Comparison of ENCODE assay signal across 9 mouse cellular contexts in the genomic region with DNA sequence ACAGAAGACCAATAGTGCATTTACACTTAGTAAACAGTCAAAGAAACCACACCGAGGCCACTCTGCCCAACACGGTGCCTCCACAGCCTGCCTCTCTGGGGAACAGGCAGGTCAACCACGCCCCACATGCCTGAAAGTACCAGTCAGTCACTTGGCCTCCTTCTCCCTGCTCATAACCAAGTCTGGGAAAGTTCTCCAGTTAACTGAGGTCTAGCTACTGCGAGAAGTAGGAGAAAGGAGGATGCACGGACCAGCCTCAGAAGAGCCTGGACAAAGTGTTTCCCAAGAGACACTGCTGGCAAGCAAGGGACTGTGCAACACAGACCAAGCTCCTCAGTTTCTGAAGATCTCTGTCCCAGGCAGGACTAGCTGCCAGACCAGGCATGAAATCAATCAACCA. TPM values are rescaled to one million over a fixed set of nuclear protein-coding genes. Genes with fewer than 3 reads are reported as not detected.
DNase-seq lines count a peak whose midpoint lies in the region; ATAC-seq and TF ChIP-seq lines count a peak whose summit lies in the region.
"Had no signal": no experiment of that assay in that cellular context is flagged by ENCODE, and none has a peak within 500 bp of the region (broad histone marks: within the 10 kb centered on the region; RNA-seq: fewer than 3 reads in every experiment).

No protein-coding gene starts in this region.

- TF ChIP-seq EP300 in lung, postnatal 0 days (IDR thresholded peaks at IDR 0.05) = no peak

- DNase-seq in cerebellum, adult 2 months = no peak
- DNase-seq in cerebellum, adult 9-10 months = no peak
- DNase-seq in adrenal gland, postnatal 14 days = peak; percentile 69
- peak; percentile 37 to 57 for DNase-seq in heart, adult 9 months (ENCODE audit: low spot score in 2 of 2)
- peak; percentile 68 for DNase-seq in kidney, adult 9 months
- DNase-seq in lung, postnatal 0 days (ENCODE audit: low spot score) = peak; percentile 79
- DNase-seq in layer of hippocampus, postnatal 25 days (ENCODE audit: extremely low spot score in 1 of 2, low spot score in 1 of 2) = no peak
- no peak for DNase-seq in retina, embryonic 14.5 days (ENCODE audit: low spot score)

- H3K27ac ChIP-seq in cerebellum, adult 2 months (ENCODE audit: insufficient read depth, low read length) = no peak overlapping the region
- H3K27ac ChIP-seq in lung, postnatal 0 days (ENCODE audit: low read length) = peak overlapping the region; percentile 65
- H3K27ac ChIP-seq: macrophage had no signal

- TF ChIP-seq POLR2A in cerebellum, adult 2 months (IDR thresholded peaks at IDR 0.05; ENCODE audit: borderline replicate concordance, insufficient read depth, low read length) = no peak

- no peaks in the 10 kb centered on the region for H3K9me3 ChIP-seq in lung, postnatal 0 days (ENCODE audit: low read length)

- H3K9ac ChIP-seq in lung, postnatal 0 days (replicated peaks; ENCODE audit: low read depth) = peak overlapping the region; percentile 86

- H3K36me3 ChIP-seq in lung, postnatal 0 days (ENCODE audit: insufficient read depth, low read length) = no peaks in the 10 kb centered on the region

- peaks cover 21% of the 10 kb centered on the region for H3K4me1 ChIP-seq in cerebellum, adult 2 months (ENCODE audit: control insufficient read depth, insufficient read depth, low read length)
- peaks cover 26% of the 10 kb centered on the region; the same call in 1 of the 2 replicates for H3K4me1 ChIP-seq in lung, postnatal 0 days (ENCODE audit: insufficient read depth, low read depth, low read length)

- no peak for ATAC-seq in lung, postnatal 0 days

- no peaks in the 10 kb centered on the region for H3K27me3 ChIP-seq in cerebellum, adult 2 months (ENCODE audit: control insufficient read depth, insufficient read depth, low read length)
- H3K27me3 ChIP-seq in lung, postnatal 0 days (replicated peaks; ENCODE audit: insufficient read depth, low read length) = no peaks in the 10 kb centered on the region

- H3K4me3 ChIP-seq in cerebellum, adult 2 months (replicated peaks; ENCODE audit: insufficient read depth, low read depth, low read length) = peak overlapping the region; percentile 12
- peak overlapping the region; percentile 72; the same call in 1 of the 2 replicates for H3K4me3 ChIP-seq in lung, postnatal 0 days (ENCODE audit: low read depth, low read length)

- TF ChIP-seq CTCF in cerebellum, adult 2 months (IDR thresholded peaks at IDR 0.05; ENCODE audit: borderline replicate concordance, insufficient read depth, low read depth, low read length) = no peak
- TF ChIP-seq CTCF in lung, postnatal 0 days (IDR thresholded peaks at IDR 0.05) = no peak

- 12% methylated on average over 5 of the region's 5 CpGs for WGBS in cerebellum, adult 2 months
- WGBS in lung, postnatal 0 days = 28% methylated on average over 5 of the region's 5 CpGs

- peak overlapping the region; percentile 90 for H3K4me2 ChIP-seq in lung, postnatal 0 days (replicated peaks; ENCODE audit: low read depth, low read length)

RNA-seq across cellular contexts. Expression of a gene that starts 2.6 kb away (rescaled TPM):
- 75.3 and 76.2 TPM in 2 replicates for polyA plus RNA-seq in cerebellum, adult 2 months (2012; rRNA removed)
- 70.0 and 85.3 TPM in 2 replicates for total RNA-seq in adrenal gland, postnatal 14 days (2021)
- 29.8 and 35.9 TPM in 2 replicates for polyA plus RNA-seq in lung, postnatal 0 days (2015; fragmentation: Nextera tagmentation; extraction: Ambion mirVana)
- 100 to 1,000 TPM; 102 to 130 TPM for total RNA-seq in layer of hippocampus, postnatal 25 days (2021)

RNA-seq across cellular contexts. Expression of a gene that starts 43.8 kb away (rescaled TPM):
- polyA plus RNA-seq in cerebellum, adult 2 months (2012; rRNA removed) = 18.5 and 19.0 TPM in 2 replicates
- total RNA-seq in adrenal gland, postnatal 14 days (2021) = 23.8 and 30.4 TPM in 2 replicates
- 16.1 and 17.2 TPM in 2 replicates for polyA plus RNA-seq in lung, postnatal 0 days (2015; fragmentation: Nextera tagmentation; extraction: Ambion mirVana)
- 10 to 100 TPM; 33.8 to 35.3 TPM for total RNA-seq in layer of hippocampus, postnatal 25 days (2021)

Comparison
In these comparisons a context has a peak if more than half of its experiments do, and no peak if none do; other contexts are left out.
1. DNase-seq: peak in adrenal gland, postnatal 14 days (single experiment), heart, adult 9 months (2 of 2), kidney, adult 9 months (single experiment) and lung, postnatal 0 days (single experiment); none in cerebellum, adult 2 months (0 of 2), cerebellum, adult 9-10 months (single experiment), layer of hippocampus, postnatal 25 days (0 of 2) and retina, embryonic 14.5 days (single experiment).